Mouse (Mus musculus) ES-E14 (cell line): ENCODE results near the gene Tap1.

ENCODE experiments used
- ZC3H11A ChIP-seq: IDR thresholded peaks from 2 replicates; pipeline ENCODE4 v1.6.1; 2012; ENCODE audit warnings: low read depth, mild to moderate bottlenecking, inconsistent platforms, low read length, borderline replicate concordance
- ZNF384 ChIP-seq: IDR thresholded peaks from 2 replicates; pipeline ENCODE4 v1.6.1; 2012; ENCODE audit warnings: low read depth, low read length, inconsistent platforms

DNA sequence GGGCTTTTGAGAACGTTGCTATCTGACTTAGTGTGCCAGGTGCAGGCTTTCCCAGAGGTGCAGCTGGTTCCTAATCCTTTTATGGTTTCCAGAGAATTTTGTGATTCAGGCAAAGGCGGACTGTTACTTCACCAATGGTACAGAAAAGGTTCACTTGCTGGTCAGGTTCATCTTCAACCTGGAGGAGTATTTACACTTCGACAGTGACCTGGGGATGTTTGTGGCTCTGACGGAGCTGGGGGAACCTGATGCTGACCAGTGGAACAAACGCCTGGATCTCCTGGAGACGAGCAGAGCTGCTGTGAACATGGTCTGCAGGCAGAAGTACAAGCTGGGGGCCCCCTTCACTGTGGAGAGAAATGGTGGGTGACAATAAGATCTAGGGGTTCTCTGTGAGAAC lies 53.6 kb downstream of the Tap1 start:
- TF ChIP-seq ZNF384 (no peak), ZC3H11A (no peak)
